Mouse (Mus musculus): ENCODE data around the gene A030014E15Rik. TPM values are rescaled to one million over a fixed set of nuclear protein-coding genes. Genes with fewer than 3 reads are reported as not detected.
"Not testable (repeated sequence)": the region's sequence is repeated elsewhere in the genome, so short reads cannot be mapped to it uniquely, and the experiment has no call there.

Gene A030014E15Rik
- 0.29 TPM in 1 of 2 replicates, not detected in the other for polyA plus RNA-seq (2014; fragmentation: Nextera tagmentation; extraction: Ambion mirVana)

DNA sequence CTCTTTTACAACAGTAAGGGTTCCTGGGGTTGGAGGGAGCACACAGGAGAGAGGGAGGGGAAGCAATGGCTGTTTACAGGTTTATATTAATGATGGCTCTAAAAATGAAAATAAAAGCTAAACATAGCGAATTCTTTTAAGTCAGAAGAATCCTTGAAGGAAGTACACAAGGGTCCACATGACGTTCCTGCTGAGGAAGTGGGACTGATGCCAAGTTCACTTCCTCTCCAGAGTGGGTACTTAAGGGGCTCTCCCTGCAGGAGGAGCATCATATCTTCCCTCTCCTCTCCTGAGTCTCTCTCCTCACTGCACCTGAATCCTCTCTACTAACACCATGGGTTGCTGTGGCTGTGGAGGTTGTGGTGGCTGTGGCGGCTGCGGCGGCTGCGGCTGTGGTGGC, at the start of gene A030014E15Rik:
Gene A030014E15Rik (plus strand): TSS at position 268 of the 400 bp plus-strand sequence.
- DNase-seq (ENCODE audit: low spot score) (peak; percentile 8), ATAC-seq (ENCODE audit: low read depth) (no peak)
- no peak within 1 kb of the TSS for H3K4me2 ChIP-seq (ENCODE audit: low read depth, low read length)
- H3K27ac ChIP-seq (replicated peaks; ENCODE audit: low read depth, low read length) = no peak within 1 kb of the TSS
- H3K4me3 ChIP-seq (ENCODE audit: low read depth, low read length) = no peak within 1 kb of the TSS
- no peak within 1 kb of the TSS for H3K9ac ChIP-seq (ENCODE audit: low read depth, low read length)
- H3K36me3 ChIP-seq (ENCODE audit: control insufficient read depth, insufficient read depth, low read length) = no peaks in the 10 kb centered on the region
- 78% methylated on average over 6 of the region's 6 CpGs for WGBS
- no peaks in the 10 kb centered on the region for H3K4me1 ChIP-seq (ENCODE audit: control insufficient read depth, insufficient read depth, low read length)
- no peaks in the 10 kb centered on the region for H3K9me3 ChIP-seq (ENCODE audit: control insufficient read depth, low read length)
- H3K27me3 ChIP-seq (replicated peaks; ENCODE audit: control insufficient read depth, insufficient read depth, low read length) = no peaks in the 10 kb centered on the region

DNA sequence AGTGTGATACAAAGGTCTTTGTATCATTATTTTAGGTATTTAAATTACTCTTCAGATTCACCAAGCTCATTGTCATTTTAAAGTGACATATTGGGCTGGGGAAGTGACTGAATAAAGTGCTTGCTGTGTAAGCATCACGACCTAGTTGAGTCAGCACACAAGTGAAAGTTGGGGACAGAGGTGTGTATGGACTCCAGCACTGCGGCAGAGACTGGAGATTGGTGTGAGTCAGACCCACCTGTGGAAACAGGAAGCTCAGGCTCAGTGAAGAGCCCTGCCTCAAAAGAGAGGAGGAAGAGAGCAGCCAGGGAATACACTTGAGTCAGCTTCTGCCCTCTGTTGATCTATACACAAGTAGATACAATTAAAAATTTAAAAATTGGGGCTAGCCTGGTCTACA, 45.5 kb upstream of the A030014E15Rik start:
- 88% methylated on average over 2 of the region's 2 CpGs for WGBS

DNA sequence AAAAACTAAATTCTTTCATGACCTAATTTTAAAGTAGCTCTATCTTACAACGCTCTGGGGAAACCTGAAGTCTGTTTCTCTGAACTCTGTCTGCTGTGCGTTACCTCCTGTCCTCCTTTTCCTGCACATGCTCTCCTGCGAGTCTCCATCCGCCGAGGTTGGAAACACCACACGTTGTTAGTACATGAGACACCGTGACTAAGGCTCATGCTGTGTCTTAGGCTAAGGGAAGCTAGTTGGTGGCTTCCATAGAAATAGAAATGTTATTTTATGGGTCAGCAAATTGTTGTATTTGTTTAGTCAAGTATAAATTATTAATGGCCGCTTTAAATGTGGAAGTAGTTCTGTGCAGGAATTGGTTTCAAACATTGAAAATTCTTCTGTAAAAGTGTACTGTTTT, 44.5 kb upstream of the A030014E15Rik start:
- H3K4me1 ChIP-seq (ENCODE audit: control insufficient read depth, insufficient read depth, low read length) = no peaks in the 10 kb centered on the region
- H3K4me3 ChIP-seq (ENCODE audit: low read depth, low read length) = no peak overlapping the region
- no peak overlapping the region for H3K4me2 ChIP-seq (ENCODE audit: low read depth, low read length)
- no peaks in the 10 kb centered on the region for H3K9me3 ChIP-seq (ENCODE audit: control insufficient read depth, low read length)
- DNase-seq (ENCODE audit: low spot score) = no peak
- H3K27ac ChIP-seq (replicated peaks; ENCODE audit: low read depth, low read length) = no peak overlapping the region
- H3K9ac ChIP-seq (ENCODE audit: low read depth, low read length) = no peak overlapping the region
- 87% methylated on average over 8 of the region's 8 CpGs for WGBS
- peaks cover 65% of the 10 kb centered on the region for H3K36me3 ChIP-seq (ENCODE audit: control insufficient read depth, insufficient read depth, low read length)
- H3K27me3 ChIP-seq (replicated peaks; ENCODE audit: control insufficient read depth, insufficient read depth, low read length) = no peaks in the 10 kb centered on the region
- no peak for ATAC-seq (ENCODE audit: low read depth)

More for the DNA sequence above, 45.5 kb upstream of the A030014E15Rik start:
- no peak overlapping the region for H3K27ac ChIP-seq (replicated peaks; ENCODE audit: low read depth, low read length)
- H3K9ac ChIP-seq (ENCODE audit: low read depth, low read length) = no peak overlapping the region
- H3K4me1 ChIP-seq (ENCODE audit: control insufficient read depth, insufficient read depth, low read length) = no peaks in the 10 kb centered on the region
- no peak overlapping the region for H3K4me2 ChIP-seq (ENCODE audit: low read depth, low read length)
- H3K4me3 ChIP-seq (ENCODE audit: low read depth, low read length) = no peak overlapping the region
- no peak for DNase-seq (ENCODE audit: low spot score)
- H3K36me3 ChIP-seq (ENCODE audit: control insufficient read depth, insufficient read depth, low read length) = peaks cover 58% of the 10 kb centered on the region
- no peak for ATAC-seq (ENCODE audit: low read depth)
- no peaks in the 10 kb centered on the region for H3K9me3 ChIP-seq (ENCODE audit: control insufficient read depth, low read length)
- H3K27me3 ChIP-seq (replicated peaks; ENCODE audit: control insufficient read depth, insufficient read depth, low read length) = no peaks in the 10 kb centered on the region

DNA sequence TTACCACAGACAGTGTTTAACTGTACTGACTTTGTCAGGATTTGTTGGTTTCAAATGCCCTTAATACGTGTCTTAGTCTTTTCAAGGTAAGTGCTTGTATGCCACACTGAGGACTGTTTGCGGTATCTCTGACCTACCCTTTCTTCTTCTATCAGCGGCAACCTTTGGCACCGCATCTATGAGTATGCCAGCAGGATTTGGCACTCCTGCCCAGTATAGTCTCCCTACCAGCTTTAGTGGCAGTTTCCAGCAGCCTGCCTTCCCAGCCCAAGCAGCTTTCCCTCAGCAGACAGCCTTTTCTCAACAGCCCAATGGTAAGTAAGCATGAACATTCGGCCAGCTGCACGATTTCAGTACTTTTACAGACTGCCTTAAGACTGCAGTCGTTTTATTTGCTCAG, 31.4 kb upstream of the A030014E15Rik start:
- Histone ChIP-seq H3K4me2 (ENCODE audit: low read depth, low read length) (no peak overlapping the region), H3K4me3 (ENCODE audit: low read depth, low read length) (no peak overlapping the region), H3K4me1 (ENCODE audit: control insufficient read depth, insufficient read depth, low read length) (no peaks in the 10 kb centered on the region), H3K36me3 (ENCODE audit: control insufficient read depth, insufficient read depth, low read length) (peaks cover 51% of the 10 kb centered on the region), H3K9me3 (ENCODE audit: control insufficient read depth, low read length) (no peaks in the 10 kb centered on the region), H3K9ac (ENCODE audit: low read depth, low read length) (no peak overlapping the region), H3K27ac (replicated peaks; ENCODE audit: low read depth, low read length) (no peak overlapping the region), H3K27me3 (replicated peaks; ENCODE audit: control insufficient read depth, insufficient read depth, low read length) (no peaks in the 10 kb centered on the region)
- ATAC-seq (ENCODE audit: low read depth) (no peak), DNase-seq (ENCODE audit: low spot score) (no peak)
- WGBS = 95% methylated on average over 7 of the region's 7 CpGs

DNA sequence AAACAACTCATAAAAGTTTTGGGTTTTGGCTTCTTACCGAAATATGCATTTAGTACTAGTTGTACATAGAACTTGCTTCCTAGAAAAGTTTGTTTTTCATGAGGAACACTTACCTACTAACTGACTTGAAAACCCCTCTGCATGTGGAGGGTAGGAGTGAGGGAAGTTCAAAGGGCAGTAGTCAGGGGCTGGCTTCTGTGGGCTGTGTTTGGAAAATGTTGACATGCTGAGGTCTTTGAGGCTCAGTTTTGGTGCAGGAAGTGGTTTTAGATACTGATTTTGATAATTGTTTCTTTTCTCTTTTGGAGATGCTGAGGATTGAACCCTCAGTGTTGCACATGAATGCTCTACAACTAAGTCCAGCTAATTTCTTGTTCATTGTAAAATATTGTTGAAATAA, 24.1 kb upstream of the A030014E15Rik start:
- ATAC-seq (ENCODE audit: low read depth) = no peak
- Histone ChIP-seq H3K4me3 (ENCODE audit: low read depth, low read length) (no peak overlapping the region), H3K9ac (ENCODE audit: low read depth, low read length) (no peak overlapping the region), H3K36me3 (ENCODE audit: control insufficient read depth, insufficient read depth, low read length) (peaks cover 44% of the 10 kb centered on the region), H3K27me3 (replicated peaks; ENCODE audit: control insufficient read depth, insufficient read depth, low read length) (no peaks in the 10 kb centered on the region), H3K9me3 (ENCODE audit: control insufficient read depth, low read length) (no peaks in the 10 kb centered on the region), H3K27ac (replicated peaks; ENCODE audit: low read depth, low read length) (no peak overlapping the region), H3K4me1 (ENCODE audit: control insufficient read depth, insufficient read depth, low read length) (no peaks in the 10 kb centered on the region), H3K4me2 (ENCODE audit: low read depth, low read length) (no peak overlapping the region)
- DNase-seq (ENCODE audit: low spot score) = no peak
- 92% methylated on average over 1 of the region's 1 CpGs for WGBS

DNA sequence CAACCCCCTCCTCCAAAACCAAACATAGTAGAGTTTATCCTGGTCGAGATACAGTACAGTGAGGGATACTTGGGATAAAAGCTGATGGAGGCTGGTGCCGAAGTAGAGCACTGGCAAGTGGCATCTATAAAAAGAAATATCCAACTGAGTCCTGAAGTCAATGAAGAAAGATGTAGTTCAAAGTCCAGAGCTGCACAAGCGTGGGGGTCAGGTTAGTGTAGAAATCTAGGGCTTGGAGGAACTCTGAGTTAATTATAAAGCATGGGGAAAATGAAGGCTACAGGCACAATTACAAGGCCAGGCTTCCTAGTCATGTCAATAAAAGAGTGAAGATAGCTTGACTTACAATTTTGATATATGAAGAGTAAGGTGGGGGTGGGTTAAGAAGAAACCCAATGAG, 23.5 kb upstream of the A030014E15Rik start:
- DNase-seq (ENCODE audit: low spot score) (no peak), ATAC-seq (ENCODE audit: low read depth) (no peak)
- Histone ChIP-seq H3K36me3 (ENCODE audit: control insufficient read depth, insufficient read depth, low read length) (peaks cover 43% of the 10 kb centered on the region), H3K4me1 (ENCODE audit: control insufficient read depth, insufficient read depth, low read length) (no peaks in the 10 kb centered on the region), H3K9me3 (ENCODE audit: control insufficient read depth, low read length) (no peaks in the 10 kb centered on the region), H3K27me3 (replicated peaks; ENCODE audit: control insufficient read depth, insufficient read depth, low read length) (no peaks in the 10 kb centered on the region), H3K4me3 (ENCODE audit: low read depth, low read length) (no peak overlapping the region), H3K27ac (replicated peaks; ENCODE audit: low read depth, low read length) (no peak overlapping the region), H3K9ac (ENCODE audit: low read depth, low read length) (no peak overlapping the region), H3K4me2 (ENCODE audit: low read depth, low read length) (no peak overlapping the region)
- 95% methylated on average over 3 of the region's 3 CpGs for WGBS

DNA sequence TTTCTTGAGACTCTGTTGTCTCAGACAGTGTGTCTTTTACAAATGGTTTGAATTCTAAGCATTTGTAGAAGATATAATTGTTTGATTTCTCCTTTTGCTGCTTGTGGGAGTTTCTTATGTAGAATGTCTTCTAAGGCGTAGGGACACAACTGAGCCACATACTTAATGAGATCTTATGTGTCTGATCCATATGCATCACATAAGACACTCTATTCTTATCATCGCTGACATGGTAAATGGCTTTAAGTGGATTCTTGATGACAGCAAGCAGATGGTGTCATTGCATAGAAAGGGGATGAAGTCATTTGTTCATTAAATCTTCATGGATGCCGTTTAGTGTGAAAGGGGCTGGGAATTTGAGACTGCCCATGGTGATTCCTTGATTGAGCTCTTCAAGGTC, 18.8 kb upstream of the A030014E15Rik start:
- H3K4me2 ChIP-seq (ENCODE audit: low read depth, low read length) = no peak overlapping the region
- H3K36me3 ChIP-seq (ENCODE audit: control insufficient read depth, insufficient read depth, low read length) = peaks cover 21% of the 10 kb centered on the region
- no peak overlapping the region for H3K27ac ChIP-seq (replicated peaks; ENCODE audit: low read depth, low read length)
- peak; percentile 35; the same call in 1 of the 2 replicates for ATAC-seq (ENCODE audit: low read depth)
- no peaks in the 10 kb centered on the region for H3K27me3 ChIP-seq (replicated peaks; ENCODE audit: control insufficient read depth, insufficient read depth, low read length)
- H3K4me1 ChIP-seq (ENCODE audit: control insufficient read depth, insufficient read depth, low read length) = no peaks in the 10 kb centered on the region
- no peak overlapping the region for H3K4me3 ChIP-seq (ENCODE audit: low read depth, low read length)
- WGBS = 67% methylated on average over 3 of the region's 3 CpGs
- no peak overlapping the region for H3K9ac ChIP-seq (ENCODE audit: low read depth, low read length)
- DNase-seq (ENCODE audit: low spot score) = peak; percentile 13
- H3K9me3 ChIP-seq (ENCODE audit: control insufficient read depth, low read length) = no peaks in the 10 kb centered on the region

DNA sequence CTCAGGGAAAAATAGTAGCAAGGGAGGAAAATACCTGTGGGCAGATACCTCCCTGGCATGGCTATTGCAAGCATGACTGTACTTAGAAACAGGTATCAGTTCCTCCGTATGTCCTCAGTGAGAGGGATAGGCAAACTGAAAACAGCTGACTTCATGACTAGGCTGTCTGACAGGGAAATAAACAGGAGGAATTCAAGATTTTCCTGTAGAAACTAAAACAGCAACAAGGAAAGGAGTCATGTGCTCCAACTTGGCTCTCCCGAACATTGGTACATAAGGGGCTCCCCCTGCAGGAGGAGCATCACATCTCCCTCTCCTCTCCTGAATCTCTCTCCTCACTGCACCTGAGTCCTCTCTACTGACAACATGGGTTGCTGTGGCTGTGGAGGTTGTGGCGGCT, 11.7 kb upstream of the A030014E15Rik start, which contains the start of gene A030005L19Rik:
Gene A030005L19Rik (plus strand): TSS at position 301 of the 400 bp plus-strand sequence.
- H3K9ac ChIP-seq (ENCODE audit: low read depth, low read length) = no peak within 1 kb of the TSS
- ATAC-seq (ENCODE audit: low read depth) (no peak), DNase-seq (ENCODE audit: low spot score) (no peak)
- no peaks in the 10 kb centered on the region for H3K9me3 ChIP-seq (ENCODE audit: control insufficient read depth, low read length)
- H3K4me2 ChIP-seq (ENCODE audit: low read depth, low read length) = no peak within 1 kb of the TSS
- H3K4me1 ChIP-seq (ENCODE audit: control insufficient read depth, insufficient read depth, low read length) = no peaks in the 10 kb centered on the region
- no peaks in the 10 kb centered on the region for H3K27me3 ChIP-seq (replicated peaks; ENCODE audit: control insufficient read depth, insufficient read depth, low read length)
- H3K36me3 ChIP-seq (ENCODE audit: control insufficient read depth, insufficient read depth, low read length) = no peaks in the 10 kb centered on the region
- WGBS = 81% methylated on average over 3 of the region's 3 CpGs
- H3K4me3 ChIP-seq (ENCODE audit: low read depth, low read length) = no peak within 1 kb of the TSS
- no peak within 1 kb of the TSS for H3K27ac ChIP-seq (replicated peaks; ENCODE audit: low read depth, low read length)

DNA sequence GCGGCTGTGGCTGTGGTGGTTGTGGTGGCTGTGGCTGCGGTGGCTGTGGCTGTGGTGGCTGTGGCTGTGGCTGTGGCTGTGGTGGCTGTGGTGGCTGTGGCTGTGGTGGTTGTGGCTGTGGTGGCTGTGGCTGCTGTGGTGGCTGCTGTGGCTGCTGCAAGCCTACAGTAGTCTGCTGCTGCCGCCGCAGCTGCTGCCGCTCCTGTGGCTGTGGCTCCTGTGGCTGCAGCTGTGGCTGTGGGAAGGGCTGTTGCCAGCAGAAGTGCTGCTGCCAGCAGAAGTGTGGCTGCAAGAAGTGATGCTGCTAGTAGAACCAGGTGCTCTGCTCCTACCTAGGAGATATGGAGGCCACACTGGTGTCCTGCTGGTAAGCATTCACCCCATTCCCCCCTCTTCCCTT, 11.3 kb upstream of the A030014E15Rik start:
- not testable (repeated sequence) for DNase-seq (ENCODE audit: low spot score); H3K4me2 ChIP-seq (ENCODE audit: low read depth, low read length); H3K4me1 ChIP-seq (ENCODE audit: control insufficient read depth, insufficient read depth, low read length); H3K27me3 ChIP-seq (replicated peaks; ENCODE audit: control insufficient read depth, insufficient read depth, low read length); H3K36me3 ChIP-seq (ENCODE audit: control insufficient read depth, insufficient read depth, low read length); H3K9me3 ChIP-seq (ENCODE audit: control insufficient read depth, low read length); H3K9ac ChIP-seq (ENCODE audit: low read depth, low read length); ATAC-seq (ENCODE audit: low read depth); H3K27ac ChIP-seq (replicated peaks; ENCODE audit: low read depth, low read length); H3K4me3 ChIP-seq (ENCODE audit: low read depth, low read length)
- WGBS = 95% methylated on average over 3 of the region's 5 CpGs

Data from embryonic facial prominence, embryonic 14.5 days (tissue).